Mouse (Mus musculus) myocyte (in vitro differentiated cells): Measurements from ENCODE around the gene Gm11042. TPM values are rescaled to one million over a fixed set of nuclear protein-coding genes. Genes with fewer than 3 reads are reported as not detected.

ENCODE experiments used
- H3K27me3 ChIP-seq: one replicate; pipeline ENCODE4 v1.6.1; 2011; ENCODE audit not compliant: control insufficient read depth, insufficient read depth, insufficient read length
- H3K36me3 ChIP-seq: one replicate; pipeline ENCODE4 v1.6.1; 2011; ENCODE audit not compliant: control insufficient read depth, insufficient read depth
- H3K4me2 ChIP-seq: one replicate; pipeline ENCODE4 v1.6.1; 2011; ENCODE audit warnings: low read depth, control low read depth
- H3K4me3 ChIP-seq: one replicate; pipeline ENCODE4 v1.5.1; 2011; ENCODE audit warnings: mild to moderate bottlenecking, control low read depth, moderate library complexity
- H3K79me2 ChIP-seq: one replicate; pipeline ENCODE4 v1.6.1; 2011; ENCODE audit not compliant: control insufficient read depth, insufficient read depth
- H3ac ChIP-seq: one replicate; pipeline ENCODE4 v1.6.1; 2011; ENCODE audit not compliant: control insufficient read depth, insufficient read length
- CEBPB ChIP-seq: IDR thresholded peaks from 2 replicates; pipeline ENCODE4 v1.6.1; 2011; ENCODE audit warnings: mild to moderate bottlenecking, moderate library complexity; ENCODE audit not compliant: poor library complexity, insufficient read depth, severe bottlenecking
- E2F4 ChIP-seq: IDR thresholded peaks from one replicate; pipeline ENCODE4 v1.6.1; 2011; ENCODE audit warnings: mild to moderate bottlenecking, control low read depth, moderate library complexity; ENCODE audit not compliant: insufficient read depth
- MAX ChIP-seq: IDR thresholded peaks from one replicate; pipeline ENCODE4 v1.6.1; 2011; ENCODE audit warnings: low read depth, mild to moderate bottlenecking, control low read depth
- MYOD1 ChIP-seq, 3 experiments: IDR thresholded peaks; one replicate each; pipeline ENCODE4 v1.6.1; 2011; ENCODE audit warnings: control low read depth in 2 of 3, low read depth in 2 of 3, mild to moderate bottlenecking in 2 of 3, moderate library complexity in 1 of 3; ENCODE audit not compliant: insufficient read length in 2 of 3, control insufficient read depth in 1 of 3
- MYOG ChIP-seq, 3 experiments: IDR thresholded peaks; one replicate each; pipeline ENCODE4 v1.6.1; 2011; ENCODE audit warnings: control low read depth in 2 of 3, low read depth in 2 of 3, mild to moderate bottlenecking in 2 of 3; ENCODE audit not compliant: insufficient read length in 2 of 3, control insufficient read depth in 1 of 3, insufficient read depth in 1 of 3
- POLR2A ChIP-seq: IDR thresholded peaks from one replicate; pipeline ENCODE4 v1.6.1; 2011; ENCODE audit warnings: low read depth, mild to moderate bottlenecking, control low read depth, moderate library complexity; ENCODE audit not compliant: insufficient read length
- POLR2AphosphoS2 ChIP-seq: IDR thresholded peaks from one replicate; pipeline ENCODE4 v1.6.1; 2011; ENCODE audit warnings: low read depth, control low read depth; ENCODE audit not compliant: insufficient read length
- REST ChIP-seq: IDR thresholded peaks from one replicate; pipeline ENCODE4 v1.6.1; 2011; ENCODE audit warnings: mild to moderate bottlenecking, control low read depth, moderate library complexity; ENCODE audit not compliant: insufficient read depth, insufficient read length
- SRF ChIP-seq: IDR thresholded peaks from one replicate; pipeline ENCODE4 v1.6.1; 2011; ENCODE audit warnings: low read depth; ENCODE audit not compliant: control insufficient read depth, insufficient read length
- TCF12 ChIP-seq: IDR thresholded peaks from one replicate; pipeline ENCODE4 v1.6.1; 2011; ENCODE audit warnings: mild to moderate bottlenecking, control low read depth; ENCODE audit not compliant: poor library complexity, insufficient read depth, severe bottlenecking
- TCF3 ChIP-seq: IDR thresholded peaks from one replicate; pipeline ENCODE4 v1.6.1; 2011; ENCODE audit warnings: low read depth, control low read depth; ENCODE audit not compliant: insufficient read length
- USF1 ChIP-seq: IDR thresholded peaks from one replicate; pipeline ENCODE4 v1.6.1; 2011; ENCODE audit warnings: low read depth, mild to moderate bottlenecking, control low read depth, moderate library complexity
- polyA plus RNA-seq: library from polyadenylated mRNA; unstranded; fragments of >200 nt; fragmentation: generic; extraction: Trizol; gene quantifications from one replicate; pipeline ENCODE4 v1.2.1, GENCODE M21; 2012; ENCODE audit warnings: missing spikeins

Gm11042 gene
- polyA plus RNA-seq: not detected

DNA sequence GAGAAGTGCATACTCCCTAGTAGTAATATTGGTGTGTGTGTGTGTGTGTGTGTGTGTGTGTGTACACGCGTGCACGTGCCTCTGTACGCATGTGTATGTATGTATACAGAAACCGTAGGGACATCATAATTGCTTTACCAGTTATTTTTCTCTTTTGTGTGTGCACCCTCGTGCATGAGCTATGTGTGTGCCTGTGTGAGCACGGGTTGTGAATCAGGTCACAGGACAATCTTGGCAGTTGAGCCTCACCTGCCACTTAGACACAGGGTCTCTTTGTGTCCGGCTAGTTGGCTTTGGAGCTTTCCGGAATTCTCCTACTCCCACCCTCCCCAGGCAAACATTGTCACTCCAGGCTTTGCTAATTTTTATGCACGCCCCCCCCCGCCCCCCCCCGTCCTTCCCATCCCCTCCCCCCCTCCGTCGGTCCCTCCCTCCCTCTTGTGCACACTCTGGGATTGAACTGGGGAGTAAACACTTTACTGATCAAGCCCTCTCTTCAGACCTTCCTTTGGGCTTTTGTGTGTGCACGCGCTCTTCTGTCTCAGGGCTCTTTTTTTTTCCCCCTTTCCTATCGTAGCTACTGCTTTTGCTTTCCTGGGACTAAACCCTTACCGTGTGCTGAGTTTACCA is at the start of gene Gm11042:
Gm11042 (minus strand) TSS at position 51 of the 630 bp plus-strand sequence.
- Histone ChIP-seq H3K4me3 (peak within 1 kb of the TSS; percentile 24), H3ac (no peak within 1 kb of the TSS), H3K27me3 (no peaks in the 10 kb centered on the region), H3K4me2 (peak within 1 kb of the TSS; percentile 63), H3K79me2 (no peaks in the 10 kb centered on the region), H3K36me3 (no peaks in the 10 kb centered on the region)
- no peak for TF ChIP-seq USF1
- TF ChIP-seq POLR2AphosphoS2: no peak
- no peak for TF ChIP-seq TCF3
- TF ChIP-seq REST: no peak
- TF ChIP-seq POLR2A: no peak
- no peak for TF ChIP-seq CEBPB
- TF ChIP-seq MYOG (IDR thresholded peaks at IDR 0.05; ENCODE audit: control insufficient read depth in 1 of 3, insufficient read depth in 1 of 3, insufficient read length in 2 of 3, low read depth in 2 of 3): no peak

DNA sequence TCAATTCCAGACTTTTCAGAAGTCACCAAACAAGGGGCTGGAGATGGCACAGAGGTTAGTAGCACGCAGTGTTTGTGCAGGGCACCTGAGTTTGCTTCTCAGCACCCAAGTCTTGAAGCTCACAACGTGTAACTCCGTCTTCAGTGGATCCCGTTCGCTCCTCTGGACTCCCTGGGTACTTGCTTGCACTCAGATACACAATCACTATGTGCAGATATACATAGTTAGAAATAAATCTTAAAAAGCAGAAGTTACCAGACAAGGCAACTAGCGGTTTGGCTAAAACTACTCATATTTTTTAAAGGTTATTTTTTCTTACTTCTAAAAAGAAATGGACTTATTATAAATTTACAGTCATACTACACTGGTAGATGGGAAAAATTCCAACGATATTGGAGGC is 48.3 kb upstream of the Gm11042 start:
- Histone ChIP-seq H3K4me2 (no peak overlapping the region), H3ac (no peak overlapping the region), H3K79me2 (no peaks in the 10 kb centered on the region), H3K27me3 (no peaks in the 10 kb centered on the region), H3K36me3 (no peaks in the 10 kb centered on the region), H3K4me3 (no peak overlapping the region)
- no peak for TF ChIP-seq POLR2A
- TF ChIP-seq TCF3: no peak

DNA sequence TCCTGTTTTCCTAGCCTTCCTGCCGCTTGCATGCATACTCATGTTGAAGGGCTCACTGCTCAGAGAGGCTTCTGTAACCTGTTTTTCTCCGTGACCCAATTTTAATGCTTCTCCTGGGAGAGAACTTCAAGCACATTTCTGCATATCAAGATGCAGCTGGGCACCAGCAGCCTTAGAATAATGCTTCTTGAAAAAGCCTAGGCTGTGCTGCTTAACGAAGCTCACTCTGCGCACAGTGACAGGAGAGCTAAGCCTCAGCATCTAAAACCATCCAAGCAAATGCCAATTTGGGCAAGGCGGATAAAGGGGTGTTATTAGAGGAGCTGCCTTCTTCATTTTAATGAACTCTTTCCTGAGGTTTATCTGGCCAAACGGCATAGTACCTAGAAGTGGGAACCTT is 46.9 kb upstream of the Gm11042 start:
- no peaks in the 10 kb centered on the region for H3K27me3 ChIP-seq
- no peak overlapping the region for H3K4me3 ChIP-seq
- H3K79me2 ChIP-seq: no peaks in the 10 kb centered on the region
- no peak overlapping the region for H3K4me2 ChIP-seq
- no peak overlapping the region for H3ac ChIP-seq
- no peak for TF ChIP-seq TCF12
- TF ChIP-seq MYOG (IDR thresholded peaks at IDR 0.05; ENCODE audit: control insufficient read depth in 1 of 3, insufficient read depth in 1 of 3, insufficient read length in 2 of 3, low read depth in 2 of 3): no peak
- no peak for TF ChIP-seq POLR2A
- TF ChIP-seq POLR2AphosphoS2: no peak
- no peak for TF ChIP-seq CEBPB
- no peak for TF ChIP-seq E2F4
- no peak for TF ChIP-seq TCF3
- TF ChIP-seq REST: no peak
- TF ChIP-seq SRF: no peak
- TF ChIP-seq MAX: no peak
- no peaks in the 10 kb centered on the region for H3K36me3 ChIP-seq

DNA sequence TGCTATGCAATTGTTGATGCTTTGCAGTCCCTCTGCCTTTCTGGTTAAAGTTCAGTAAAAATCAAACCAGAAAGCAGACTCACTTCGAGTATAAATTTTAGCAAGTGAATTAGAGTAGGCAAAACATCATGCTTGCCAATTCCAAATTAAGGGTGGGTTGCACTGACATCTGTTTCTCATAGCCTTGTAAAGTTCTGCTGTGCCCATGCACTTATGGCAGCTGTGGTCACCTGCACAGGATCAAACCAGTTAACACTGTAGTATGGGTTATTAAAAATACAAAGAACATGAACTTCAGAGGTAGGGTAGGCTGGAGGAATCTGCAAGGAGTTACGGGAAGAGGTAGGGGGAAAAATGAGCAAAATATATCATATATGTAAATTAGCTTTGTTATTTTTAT is 46.3 kb upstream of the Gm11042 start:
- Histone ChIP-seq H3K4me3 (no peak overlapping the region), H3K27me3 (no peaks in the 10 kb centered on the region), H3K4me2 (no peak overlapping the region), H3K36me3 (no peaks in the 10 kb centered on the region), H3K79me2 (no peaks in the 10 kb centered on the region), H3ac (no peak overlapping the region)
- TF ChIP-seq TCF3 (no peak), MYOG (IDR thresholded peaks at IDR 0.05; ENCODE audit: control insufficient read depth in 1 of 3, insufficient read depth in 1 of 3, insufficient read length in 2 of 3, low read depth in 2 of 3) (no peak), REST (no peak), TCF12 (no peak), E2F4 (no peak), POLR2A (no peak), POLR2AphosphoS2 (no peak), USF1 (no peak), CEBPB (no peak), MYOD1 (IDR thresholded peaks at IDR 0.05; ENCODE audit: control insufficient read depth in 1 of 3, insufficient read length in 2 of 3, low read depth in 2 of 3) (no peak), MAX (no peak), SRF (no peak)

DNA sequence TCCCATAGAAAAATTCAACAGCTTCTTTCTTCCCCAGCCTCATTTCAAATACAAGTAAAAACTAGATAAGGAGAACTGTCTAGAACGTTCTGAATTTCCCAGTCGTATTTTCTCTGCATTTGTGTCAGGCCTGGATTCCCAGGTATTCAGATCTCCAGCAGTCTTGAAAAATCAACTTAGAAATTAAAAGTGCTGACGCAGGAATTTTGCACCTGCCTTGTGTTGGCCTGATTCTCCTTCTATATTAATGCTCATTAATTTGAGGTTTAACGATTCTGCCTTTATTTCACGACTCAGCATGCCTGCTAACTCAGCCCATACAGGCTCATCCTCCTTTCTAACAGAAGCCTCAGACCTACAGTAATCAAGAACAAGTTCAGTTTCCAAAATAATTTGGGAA is 43.6 kb upstream of the Gm11042 start:
- Histone ChIP-seq H3K4me2 (no peak overlapping the region), H3K36me3 (no peaks in the 10 kb centered on the region), H3K79me2 (no peaks in the 10 kb centered on the region), H3K27me3 (no peaks in the 10 kb centered on the region), H3K4me3 (no peak overlapping the region), H3ac (no peak overlapping the region)
- TF ChIP-seq TCF12 (no peak), MYOG (IDR thresholded peaks at IDR 0.05; ENCODE audit: control insufficient read depth in 1 of 3, insufficient read depth in 1 of 3, insufficient read length in 2 of 3, low read depth in 2 of 3) (no peak), POLR2AphosphoS2 (no peak), MYOD1 (IDR thresholded peaks at IDR 0.05; ENCODE audit: control insufficient read depth in 1 of 3, insufficient read length in 2 of 3, low read depth in 2 of 3) (no peak)
